Mouse (Mus musculus): ENCODE measurements at regions not wholly inside any gene's neighbourhood (a gene's known extent, or its start where the extent isn't known, plus 50 kb on each side); places are given as distances from the start of the nearest gene placed in this dataset.
A peak's percentile ranks its signal among the peaks of the same experiment; 100 is the strongest.

GRCm38 (mm10) chr8:15734461-15734860 is 688.6 kb upstream of the BB014433 start:
- DNase-seq = no peak

GRCm38 (mm10) chr8:15731324-15731723 is 685.4 kb upstream of the BB014433 start:
- no peak for DNase-seq

GRCm38 (mm10) chr8:15729075-15729474 is 683.2 kb upstream of the BB014433 start:
- peak; percentile 46 for DNase-seq

GRCm38 (mm10) chr8:15726310-15726709 is 680.4 kb upstream of the BB014433 start:
- DNase-seq = no peak
